In the genomic region with DNA sequence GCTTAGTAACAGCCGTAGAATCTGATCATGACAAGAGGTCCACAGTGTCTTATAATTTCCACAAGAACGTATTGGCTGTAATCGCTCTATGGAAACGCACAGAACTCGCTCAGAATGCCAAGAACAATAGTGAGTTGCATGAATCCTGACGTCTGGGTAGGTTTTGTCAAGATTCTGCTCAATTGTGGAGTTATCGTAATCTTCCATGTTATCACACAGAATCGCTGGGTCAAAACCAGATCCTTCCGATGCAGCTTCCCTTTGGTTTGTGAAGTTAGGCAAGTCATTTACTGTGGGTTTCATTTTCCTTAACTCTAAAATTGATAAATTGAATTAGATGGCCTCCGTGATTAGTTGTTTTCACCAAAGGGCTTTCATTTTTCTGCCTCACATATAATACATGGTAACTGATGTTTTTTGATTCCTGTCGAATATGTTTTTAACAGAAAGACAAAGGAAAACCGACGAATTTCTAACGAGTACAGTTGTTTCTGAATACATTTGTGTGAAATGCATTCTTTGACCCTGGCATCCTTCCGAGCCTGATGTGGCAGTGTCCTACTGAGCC, we compare ENCODE assay signal across 8 mouse cellular contexts. TPM values are rescaled to one million over a fixed set of nuclear protein-coding genes. Genes with fewer than 3 reads are reported as not detected.
DNase-seq lines count a peak whose midpoint lies in the region; ATAC-seq lines count a peak whose summit lies in the region.

No protein-coding gene starts in this region.

- ATAC-seq in cerebellum, adult (ENCODE audit: insufficient number of reproducible peaks, low FRiP score, low TSS enrichment), result no peak
- ATAC-seq in hindbrain, embryonic 16.5 days, result no peak

- no peaks in the 10 kb centered on the region for H3K27me3 ChIP-seq in embryonic facial prominence, embryonic 10.5 days (replicated peaks; ENCODE audit: low read depth, poor library complexity, severe bottlenecking)
- no peaks in the 10 kb centered on the region for H3K27me3 ChIP-seq in hindbrain, embryonic 16.5 days (replicated peaks; ENCODE audit: control insufficient read depth, insufficient read depth, low read length)
- H3K27me3 ChIP-seq in megakaryocyte, embryonic 14.5 days (replicated peaks), result no peaks in the 10 kb centered on the region

- 56% methylated on average over 15 of the region's 15 CpGs for WGBS in embryonic facial prominence, embryonic 10.5 days
- 53% methylated on average over 15 of the region's 15 CpGs for WGBS in hindbrain, embryonic 16.5 days

- peak overlapping the region; percentile 97 for H3K4me3 ChIP-seq in embryonic facial prominence, embryonic 10.5 days
- peak overlapping the region; percentile 46 for H3K4me3 ChIP-seq in hindbrain, embryonic 16.5 days (ENCODE audit: low read length)
- peak overlapping the region; percentile 97 for H3K4me3 ChIP-seq in megakaryocyte, embryonic 14.5 days (replicated peaks)

- H3K9ac ChIP-seq in hindbrain, embryonic 16.5 days (ENCODE audit: low read depth, low read length), result peak overlapping the region; percentile 64

- peak; percentile 24 for DNase-seq in cerebellum, adult 9-11 months
- DNase-seq in B cell, adult 2 months, result peak; percentile 5 to 16
- DNase-seq in embryonic facial prominence, embryonic 10.5 days (ENCODE audit: low spot score), result no peak
- no peak for DNase-seq in right cerebral cortex, postnatal 4 days
- DNase-seq in urinary bladder, postnatal 14 days (ENCODE audit: low spot score), result no peak

- peak overlapping the region; percentile 56 for H3K4me2 ChIP-seq in hindbrain, embryonic 16.5 days (ENCODE audit: low read length)

- peaks cover 6% of the 10 kb centered on the region; the same call in 1 of the 2 replicates for H3K4me1 ChIP-seq in embryonic facial prominence, embryonic 10.5 days
- H3K4me1 ChIP-seq in hindbrain, embryonic 16.5 days (ENCODE audit: control insufficient read depth, insufficient read depth, low read depth, low read length), result peaks cover 6% of the 10 kb centered on the region
- peaks cover 18% of the 10 kb centered on the region; the same call in 1 of the 2 replicates for H3K4me1 ChIP-seq in megakaryocyte, embryonic 14.5 days

- H3K27ac ChIP-seq in embryonic facial prominence, embryonic 10.5 days (replicated peaks), result peak overlapping the region; percentile 97
- H3K27ac ChIP-seq in hindbrain, embryonic 16.5 days (ENCODE audit: low read depth, low read length), result no peak overlapping the region

- H3K36me3 ChIP-seq in embryonic facial prominence, embryonic 10.5 days (replicated peaks), result peaks cover 10% of the 10 kb centered on the region
- no peaks in the 10 kb centered on the region for H3K36me3 ChIP-seq in hindbrain, embryonic 16.5 days (ENCODE audit: control insufficient read depth, insufficient read depth, low read length)
- no peaks in the 10 kb centered on the region for H3K36me3 ChIP-seq in megakaryocyte, embryonic 14.5 days (replicated peaks; ENCODE audit: low read length)

- no peaks in the 10 kb centered on the region for H3K9me3 ChIP-seq in embryonic facial prominence, embryonic 10.5 days
- no peaks in the 10 kb centered on the region for H3K9me3 ChIP-seq in hindbrain, embryonic 16.5 days (ENCODE audit: control insufficient read depth, low read length)
- H3K9me3 ChIP-seq in megakaryocyte, embryonic 14.5 days, result no peaks in the 10 kb centered on the region

RNA-seq across cellular contexts. Expression of a gene that starts 0.5 kb away (rescaled TPM):
- 30.7 and 34.8 TPM in 2 replicates for polyA plus RNA-seq in embryonic facial prominence, embryonic 10.5 days (2016; fragmentation: Nextera tagmentation; extraction: Ambion mirVana)
- 15.2 and 20.9 TPM in 2 replicates for polyA plus RNA-seq in hindbrain, embryonic 16.5 days (2015; fragmentation: Nextera tagmentation; extraction: Ambion mirVana)
- 2.0 TPM in 1 of 2 replicates, not detected in the other for polyA plus RNA-seq in megakaryocyte, embryonic 14.5 days (2012; ENCODE audit: insufficient read depth, low replicate concordance)

RNA-seq across cellular contexts. Expression of a gene that starts 32.1 kb away (rescaled TPM):
- 10.2 and 10.8 TPM in 2 replicates for polyA plus RNA-seq in embryonic facial prominence, embryonic 10.5 days (2016; fragmentation: Nextera tagmentation; extraction: Ambion mirVana)
- polyA plus RNA-seq in hindbrain, embryonic 16.5 days (2015; fragmentation: Nextera tagmentation; extraction: Ambion mirVana), result 4.6 and 5.3 TPM in 2 replicates
- polyA plus RNA-seq in megakaryocyte, embryonic 14.5 days (2012; ENCODE audit: insufficient read depth, low replicate concordance), result 1.4 and 1.9 TPM in 2 replicates

Comparison
In these comparisons a context has a peak if more than half of its experiments do, and no peak if none do; other contexts are left out.
1. DNase-seq: peak in cerebellum, adult 9-11 months (single experiment) and B cell, adult 2 months (2 of 2); none in embryonic facial prominence, embryonic 10.5 days (single experiment), right cerebral cortex, postnatal 4 days (single experiment) and urinary bladder, postnatal 14 days (single experiment).
2. H3K4me3 ChIP-seq: peak in every context shown above with its lines; median percentile 97 in embryonic facial prominence, embryonic 10.5 days; 97 in megakaryocyte, embryonic 14.5 days; 46 in hindbrain, embryonic 16.5 days.